Mouse (Mus musculus): ENCODE results near the gene March10. TPM values are rescaled to one million over a fixed set of nuclear protein-coding genes. Genes with fewer than 3 reads are reported as not detected.

The March10 gene
- polyA plus RNA-seq, 1 experiment = not detected

- H3K36me3 ChIP-seq (ENCODE audit: control insufficient read depth, insufficient read depth, low read length, poor library complexity, severe bottlenecking) = no peaks in the 10 kb centered on the region
- no peaks in the 10 kb centered on the region for H3K27me3 ChIP-seq (ENCODE audit: control insufficient read depth, insufficient read depth, low read length, poor library complexity, severe bottlenecking)
- no peak overlapping the region for H3K4me3 ChIP-seq (ENCODE audit: low read depth, low read length)
- no peak overlapping the region for H3K27ac ChIP-seq (ENCODE audit: insufficient read depth, low read length)
- TF ChIP-seq EP300 (IDR thresholded peaks at IDR 0.05; ENCODE audit: insufficient read depth, low read depth, low read length) (no peak), CTCF (IDR thresholded peaks at IDR 0.05; ENCODE audit: low read depth, low read length) (no peak), POLR2A (IDR thresholded peaks at IDR 0.05; ENCODE audit: insufficient read depth, low read length) (no peak)
- no peaks in the 10 kb centered on the region for H3K4me1 ChIP-seq (ENCODE audit: control insufficient read depth, insufficient read depth, low read length)
- no peaks in the 10 kb centered on the region for H3K9me3 ChIP-seq (replicated peaks; ENCODE audit: control insufficient read depth, insufficient read depth, low read length, poor library complexity, severe bottlenecking)
- H3K9ac ChIP-seq (ENCODE audit: low read depth, poor library complexity, severe bottlenecking) = no peak overlapping the region
Observed at GRCm38 (mm10) chr11:105444929-105445328, 11.6 kb downstream of the March10 start.

- Histone ChIP-seq H3K9me3 (replicated peaks; ENCODE audit: control insufficient read depth, insufficient read depth, low read length, poor library complexity, severe bottlenecking) (no peaks in the 10 kb centered on the region), H3K36me3 (ENCODE audit: control insufficient read depth, insufficient read depth, low read length, poor library complexity, severe bottlenecking) (no peaks in the 10 kb centered on the region), H3K4me1 (ENCODE audit: control insufficient read depth, insufficient read depth, low read length) (no peaks in the 10 kb centered on the region), H3K27me3 (ENCODE audit: control insufficient read depth, insufficient read depth, low read length, poor library complexity, severe bottlenecking) (no peaks in the 10 kb centered on the region), H3K4me3 (ENCODE audit: low read depth, low read length) (no peak overlapping the region), H3K9ac (ENCODE audit: low read depth, poor library complexity, severe bottlenecking) (no peak overlapping the region), H3K27ac (ENCODE audit: insufficient read depth, low read length) (no peak overlapping the region)
- TF ChIP-seq EP300 (IDR thresholded peaks at IDR 0.05; ENCODE audit: insufficient read depth, low read depth, low read length) = no peak
- no peak for TF ChIP-seq POLR2A (IDR thresholded peaks at IDR 0.05; ENCODE audit: insufficient read depth, low read length)
- TF ChIP-seq CTCF (IDR thresholded peaks at IDR 0.05; ENCODE audit: low read depth, low read length) = no peak
Observed at GRCm38 (mm10) chr11:105443505-105443904, 13.0 kb downstream of the March10 start.

GRCm38 (mm10) chr11:105439796-105440195, 16.7 kb downstream of the March10 start:
- Histone ChIP-seq H3K9me3 (replicated peaks; ENCODE audit: control insufficient read depth, insufficient read depth, low read length, poor library complexity, severe bottlenecking) (no peaks in the 10 kb centered on the region), H3K9ac (ENCODE audit: low read depth, poor library complexity, severe bottlenecking) (no peak overlapping the region), H3K4me3 (ENCODE audit: low read depth, low read length) (no peak overlapping the region), H3K36me3 (ENCODE audit: control insufficient read depth, insufficient read depth, low read length, poor library complexity, severe bottlenecking) (no peaks in the 10 kb centered on the region), H3K4me1 (ENCODE audit: control insufficient read depth, insufficient read depth, low read length) (no peaks in the 10 kb centered on the region), H3K27me3 (ENCODE audit: control insufficient read depth, insufficient read depth, low read length, poor library complexity, severe bottlenecking) (no peaks in the 10 kb centered on the region), H3K27ac (ENCODE audit: insufficient read depth, low read length) (no peak overlapping the region)
- TF ChIP-seq EP300 (IDR thresholded peaks at IDR 0.05; ENCODE audit: insufficient read depth, low read depth, low read length) = no peak
- no peak for TF ChIP-seq POLR2A (IDR thresholded peaks at IDR 0.05; ENCODE audit: insufficient read depth, low read length)
- no peak for TF ChIP-seq CTCF (IDR thresholded peaks at IDR 0.05; ENCODE audit: low read depth, low read length)

- Histone ChIP-seq H3K4me3 (ENCODE audit: low read depth, low read length) (no peak overlapping the region), H3K27me3 (ENCODE audit: control insufficient read depth, insufficient read depth, low read length, poor library complexity, severe bottlenecking) (no peaks in the 10 kb centered on the region), H3K9me3 (replicated peaks; ENCODE audit: control insufficient read depth, insufficient read depth, low read length, poor library complexity, severe bottlenecking) (no peaks in the 10 kb centered on the region), H3K27ac (ENCODE audit: insufficient read depth, low read length) (no peak overlapping the region), H3K9ac (ENCODE audit: low read depth, poor library complexity, severe bottlenecking) (no peak overlapping the region), H3K36me3 (ENCODE audit: control insufficient read depth, insufficient read depth, low read length, poor library complexity, severe bottlenecking) (no peaks in the 10 kb centered on the region), H3K4me1 (ENCODE audit: control insufficient read depth, insufficient read depth, low read length) (no peaks in the 10 kb centered on the region)
- TF ChIP-seq POLR2A (IDR thresholded peaks at IDR 0.05; ENCODE audit: insufficient read depth, low read length) (no peak), EP300 (IDR thresholded peaks at IDR 0.05; ENCODE audit: insufficient read depth, low read depth, low read length) (no peak), CTCF (IDR thresholded peaks at IDR 0.05; ENCODE audit: low read depth, low read length) (no peak)
Observed at GRCm38 (mm10) chr11:105438907-105439306, 17.6 kb downstream of the March10 start.

GRCm38 (mm10) chr11:105426441-105426840, 30.1 kb downstream of the March10 start:
- peaks cover 3% of the 10 kb centered on the region; the same call in 1 of the 2 replicates for H3K9me3 ChIP-seq (replicated peaks; ENCODE audit: control insufficient read depth, insufficient read depth, low read length, poor library complexity, severe bottlenecking)
- no peaks in the 10 kb centered on the region for H3K4me1 ChIP-seq (ENCODE audit: control insufficient read depth, insufficient read depth, low read length)
- H3K36me3 ChIP-seq (ENCODE audit: control insufficient read depth, insufficient read depth, low read length, poor library complexity, severe bottlenecking) = no peaks in the 10 kb centered on the region
- H3K4me3 ChIP-seq (ENCODE audit: low read depth, low read length) = no peak overlapping the region
- TF ChIP-seq EP300 (IDR thresholded peaks at IDR 0.05; ENCODE audit: insufficient read depth, low read depth, low read length) (no peak), CTCF (IDR thresholded peaks at IDR 0.05; ENCODE audit: low read depth, low read length) (no peak), POLR2A (IDR thresholded peaks at IDR 0.05; ENCODE audit: insufficient read depth, low read length) (no peak)
- no peak overlapping the region for H3K27ac ChIP-seq (ENCODE audit: insufficient read depth, low read length)
- no peaks in the 10 kb centered on the region for H3K27me3 ChIP-seq (ENCODE audit: control insufficient read depth, insufficient read depth, low read length, poor library complexity, severe bottlenecking)
- no peak overlapping the region for H3K9ac ChIP-seq (ENCODE audit: low read depth, poor library complexity, severe bottlenecking)

GRCm38 (mm10) chr11:105424643-105425042, 31.9 kb downstream of the March10 start:
- TF ChIP-seq EP300 (IDR thresholded peaks at IDR 0.05; ENCODE audit: insufficient read depth, low read depth, low read length) (no peak), CTCF (IDR thresholded peaks at IDR 0.05; ENCODE audit: low read depth, low read length) (no peak), POLR2A (IDR thresholded peaks at IDR 0.05; ENCODE audit: insufficient read depth, low read length) (no peak)
- Histone ChIP-seq H3K27ac (ENCODE audit: insufficient read depth, low read length) (no peak overlapping the region), H3K4me1 (ENCODE audit: control insufficient read depth, insufficient read depth, low read length) (no peaks in the 10 kb centered on the region), H3K36me3 (ENCODE audit: control insufficient read depth, insufficient read depth, low read length, poor library complexity, severe bottlenecking) (no peaks in the 10 kb centered on the region), H3K9me3 (replicated peaks; ENCODE audit: control insufficient read depth, insufficient read depth, low read length, poor library complexity, severe bottlenecking) (peaks cover 3% of the 10 kb centered on the region; the same call in 1 of the 2 replicates), H3K4me3 (ENCODE audit: low read depth, low read length) (no peak overlapping the region), H3K9ac (ENCODE audit: low read depth, poor library complexity, severe bottlenecking) (no peak overlapping the region), H3K27me3 (ENCODE audit: control insufficient read depth, insufficient read depth, low read length, poor library complexity, severe bottlenecking) (no peaks in the 10 kb centered on the region)

Data from ES-Bruce4 (cell line).